ENCODE assay signal across 10 mouse cellular contexts in genomic region chr12:8443253-8443661, GRCm38 (mm10). TPM values are rescaled to one million over a fixed set of nuclear protein-coding genes. Genes with fewer than 3 reads are reported as not detected.
DNase-seq lines count a peak whose midpoint lies in the region; ATAC-seq and TF ChIP-seq lines count a peak whose summit lies in the region.
"Had no signal": no experiment of that assay in that cellular context is flagged by ENCODE, and none has a peak within 500 bp of the region (broad histone marks: within the 10 kb centered on the region; RNA-seq: fewer than 3 reads in every experiment).

No protein-coding gene starts in this region.

- H3K9ac ChIP-seq in forebrain, embryonic 11.5 days (ENCODE audit: low read length) = no peak overlapping the region
- H3K9ac ChIP-seq in lung, postnatal 0 days (replicated peaks; ENCODE audit: low read depth) = no peak overlapping the region
- no peak overlapping the region for H3K9ac ChIP-seq in kidney, embryonic 14.5 days (ENCODE audit: low read depth, low read length)

- WGBS in forebrain, embryonic 10.5 days = 89% methylated on average over 4 of the region's 4 CpGs
- WGBS in forebrain, embryonic 11.5 days = 89% methylated on average over 4 of the region's 4 CpGs
- WGBS in lung, postnatal 0 days = 64% methylated on average over 4 of the region's 4 CpGs
- 71% methylated on average over 4 of the region's 4 CpGs for WGBS in kidney, embryonic 14.5 days

- TF ChIP-seq EP300 in lung, postnatal 0 days (IDR thresholded peaks at IDR 0.05) = peak; percentile 48; the same call in 1 of the 2 replicates

- H3K4me2 ChIP-seq in forebrain, embryonic 11.5 days (ENCODE audit: low read depth, low read length, severe bottlenecking) = no peak overlapping the region
- no peak overlapping the region for H3K4me2 ChIP-seq in lung, postnatal 0 days (replicated peaks; ENCODE audit: low read depth, low read length)
- H3K4me2 ChIP-seq in kidney, embryonic 14.5 days (replicated peaks; ENCODE audit: low read depth, low read length) = no peak overlapping the region

- H3K27ac ChIP-seq in forebrain, embryonic 10.5 days = 0 out of 2 replicates have a peak overlapping the region, but pooled peaks have one; percentile 5
- H3K27ac ChIP-seq in forebrain, embryonic 11.5 days (ENCODE audit: low read depth, low read length) = no peak overlapping the region
- no peak overlapping the region for H3K27ac ChIP-seq in lung, postnatal 0 days (ENCODE audit: low read length)
- H3K27ac ChIP-seq in kidney, embryonic 14.5 days (ENCODE audit: low read depth, low read length) = no peak overlapping the region

- TF ChIP-seq CTCF in lung, postnatal 0 days (IDR thresholded peaks at IDR 0.05) = no peak

- DNase-seq in forebrain, embryonic 10.5 days (ENCODE audit: extremely low spot score, low spot score) = no peak
- no peak for DNase-seq in forebrain, embryonic 11.5 days (ENCODE audit: low spot score)
- peak; percentile 42 for DNase-seq in lung, postnatal 0 days (ENCODE audit: low spot score)
- no peak for DNase-seq in lung, postnatal 14 days
- DNase-seq in ovary, adult 18-20 months (ENCODE audit: low spot score) = no peak
- no peak for DNase-seq in frontal cortex, postnatal 14 days (ENCODE audit: low spot score in 2 of 2)
- DNase-seq in urinary bladder, postnatal 10 days (ENCODE audit: low spot score) = no peak
- DNase-seq: cerebellum, adult 9-11 months; thymus, postnatal 14 days had no signal

- no peaks in the 10 kb centered on the region for H3K36me3 ChIP-seq in forebrain, embryonic 10.5 days (replicated peaks)
- no peaks in the 10 kb centered on the region for H3K36me3 ChIP-seq in forebrain, embryonic 11.5 days (ENCODE audit: control insufficient read depth, insufficient read depth, low read length)
- no peaks in the 10 kb centered on the region for H3K36me3 ChIP-seq in lung, postnatal 0 days (ENCODE audit: insufficient read depth, low read length)
- H3K36me3 ChIP-seq in kidney, embryonic 14.5 days (ENCODE audit: control insufficient read depth, insufficient read depth, low read length) = no peaks in the 10 kb centered on the region

- peaks cover 32% of the 10 kb centered on the region for H3K4me1 ChIP-seq in forebrain, embryonic 10.5 days
- no peaks in the 10 kb centered on the region for H3K4me1 ChIP-seq in forebrain, embryonic 11.5 days (replicated peaks; ENCODE audit: control insufficient read depth, insufficient read depth, low read length)
- H3K4me1 ChIP-seq in lung, postnatal 0 days (ENCODE audit: insufficient read depth, low read depth, low read length) = peaks cover 8% of the 10 kb centered on the region
- H3K4me1 ChIP-seq in kidney, embryonic 14.5 days (ENCODE audit: control insufficient read depth, insufficient read depth, low read length) = peaks cover 3% of the 10 kb centered on the region; the same call in 1 of the 2 replicates

- ATAC-seq in forebrain, embryonic 11.5 days (replicated peaks; ENCODE audit: low FRiP score) = no peak
- peak; percentile 69 for ATAC-seq in lung, postnatal 0 days
- 0 out of 2 replicates have a peak, but pooled peaks have one; percentile 17 for ATAC-seq in kidney, embryonic 14.5 days (ENCODE audit: low FRiP score, low TSS enrichment)

- no peak overlapping the region for H3K4me3 ChIP-seq in forebrain, embryonic 10.5 days
- no peak overlapping the region for H3K4me3 ChIP-seq in forebrain, embryonic 11.5 days (ENCODE audit: low read depth, low read length)
- H3K4me3 ChIP-seq in lung, postnatal 0 days (ENCODE audit: low read depth, low read length) = no peak overlapping the region
- H3K4me3 ChIP-seq in kidney, embryonic 14.5 days (ENCODE audit: low read length) = no peak overlapping the region

- H3K27me3 ChIP-seq in forebrain, embryonic 10.5 days (ENCODE audit: poor library complexity, severe bottlenecking) = peaks cover 7% of the 10 kb centered on the region
- no peaks in the 10 kb centered on the region for H3K27me3 ChIP-seq in forebrain, embryonic 11.5 days (ENCODE audit: control insufficient read depth, insufficient read depth, low read length)
- no peaks in the 10 kb centered on the region for H3K27me3 ChIP-seq in lung, postnatal 0 days (replicated peaks; ENCODE audit: insufficient read depth, low read length)
- H3K27me3 ChIP-seq in kidney, embryonic 14.5 days (ENCODE audit: control insufficient read depth, insufficient read depth, low read length) = no peaks in the 10 kb centered on the region

- no peaks in the 10 kb centered on the region for H3K9me3 ChIP-seq in forebrain, embryonic 10.5 days
- no peaks in the 10 kb centered on the region for H3K9me3 ChIP-seq in forebrain, embryonic 11.5 days (ENCODE audit: control insufficient read depth, low read length)
- H3K9me3 ChIP-seq in lung, postnatal 0 days (ENCODE audit: low read length) = no peaks in the 10 kb centered on the region
- H3K9me3 ChIP-seq in kidney, embryonic 14.5 days (ENCODE audit: control insufficient read depth, low read length) = no peaks in the 10 kb centered on the region

RNA-seq across cellular contexts. Expression of gene Rhob, which starts 56.6 kb away (rescaled TPM):
- polyA plus RNA-seq in forebrain, embryonic 10.5 days (2016; fragmentation: Nextera tagmentation; extraction: Ambion mirVana) = 25.2 and 27.1 TPM in 2 replicates
- 55.1 and 58.3 TPM in 2 replicates for polyA plus RNA-seq in forebrain, embryonic 11.5 days (2014; fragmentation: Nextera tagmentation; extraction: Ambion mirVana)
- polyA plus RNA-seq in lung, postnatal 0 days (2015; fragmentation: Nextera tagmentation; extraction: Ambion mirVana) = 77.6 and 77.9 TPM in 2 replicates
- 38.3 and 43.6 TPM in 2 replicates for polyA plus RNA-seq in kidney, embryonic 14.5 days (2014; fragmentation: Nextera tagmentation; extraction: Ambion mirVana)
